Mouse (Mus musculus) adrenal gland, adult (tissue): ENCODE measurements at regions not wholly inside any gene's neighbourhood (a gene's known extent, or its start where the extent isn't known, plus 50 kb on each side); places are given as distances from the start of the nearest gene placed in this dataset.

Experiments
- DNase-seq, 2 experiments: peaks; one replicate each; pipeline ENCODE4 v3.0.0; 2022 to 2023; ENCODE audit warnings: low spot score in 1 of 2; ENCODE audit not compliant: inconsistent age in 2 of 2

- no peak for DNase-seq
Observed at GRCm38 (mm10) chr16:84100444-84100843, 414.5 kb upstream of the A730009L09Rik start.

GRCm38 (mm10) chr16:84111610-84112009, 403.3 kb upstream of the A730009L09Rik start:
- no peak for DNase-seq

GRCm38 (mm10) chr16:84117556-84117955, 397.4 kb upstream of the A730009L09Rik start:
- DNase-seq, result no peak

- peak in 1 of 2 experiments; percentile 18 for DNase-seq
Observed at GRCm38 (mm10) chr16:84135651-84136200, 379.2 kb upstream of the A730009L09Rik start.

- no peak for DNase-seq
Observed at GRCm38 (mm10) chr16:84151872-84152271, 363.0 kb upstream of the A730009L09Rik start.

- no peak for DNase-seq
Observed at GRCm38 (mm10) chr16:84172080-84172479, 342.8 kb upstream of the A730009L09Rik start.
